Mouse (Mus musculus) myocyte (in vitro differentiated cells): Measurements from ENCODE around the gene Ablim1. TPM values are rescaled to one million over a fixed set of nuclear protein-coding genes. Genes with fewer than 3 reads are reported as not detected.

Source experiments
- H3K27me3 ChIP-seq: one replicate; pipeline ENCODE4 v1.6.1; 2011; ENCODE audit not compliant: control insufficient read depth, insufficient read depth, insufficient read length
- H3K36me3 ChIP-seq: one replicate; pipeline ENCODE4 v1.6.1; 2011; ENCODE audit not compliant: control insufficient read depth, insufficient read depth
- H3K4me2 ChIP-seq: one replicate; pipeline ENCODE4 v1.6.1; 2011; ENCODE audit warnings: low read depth, control low read depth
- H3K4me3 ChIP-seq: one replicate; pipeline ENCODE4 v1.5.1; 2011; ENCODE audit warnings: mild to moderate bottlenecking, control low read depth, moderate library complexity
- H3K79me2 ChIP-seq: one replicate; pipeline ENCODE4 v1.6.1; 2011; ENCODE audit not compliant: control insufficient read depth, insufficient read depth
- H3ac ChIP-seq: one replicate; pipeline ENCODE4 v1.6.1; 2011; ENCODE audit not compliant: control insufficient read depth, insufficient read length
- CEBPB ChIP-seq: IDR thresholded peaks from 2 replicates; pipeline ENCODE4 v1.6.1; 2011; ENCODE audit warnings: mild to moderate bottlenecking, moderate library complexity; ENCODE audit not compliant: poor library complexity, insufficient read depth, severe bottlenecking
- E2F4 ChIP-seq: IDR thresholded peaks from one replicate; pipeline ENCODE4 v1.6.1; 2011; ENCODE audit warnings: mild to moderate bottlenecking, control low read depth, moderate library complexity; ENCODE audit not compliant: insufficient read depth
- MAX ChIP-seq: IDR thresholded peaks from one replicate; pipeline ENCODE4 v1.6.1; 2011; ENCODE audit warnings: low read depth, mild to moderate bottlenecking, control low read depth
- MYOD1 ChIP-seq, 3 experiments: IDR thresholded peaks; one replicate each; pipeline ENCODE4 v1.6.1; 2011; ENCODE audit warnings: control low read depth in 2 of 3, low read depth in 2 of 3, mild to moderate bottlenecking in 2 of 3, moderate library complexity in 1 of 3; ENCODE audit not compliant: insufficient read length in 2 of 3, control insufficient read depth in 1 of 3
- MYOG ChIP-seq, 3 experiments: IDR thresholded peaks; one replicate each; pipeline ENCODE4 v1.6.1; 2011; ENCODE audit warnings: control low read depth in 2 of 3, low read depth in 2 of 3, mild to moderate bottlenecking in 2 of 3; ENCODE audit not compliant: insufficient read length in 2 of 3, control insufficient read depth in 1 of 3, insufficient read depth in 1 of 3
- POLR2A ChIP-seq: IDR thresholded peaks from one replicate; pipeline ENCODE4 v1.6.1; 2011; ENCODE audit warnings: low read depth, mild to moderate bottlenecking, control low read depth, moderate library complexity; ENCODE audit not compliant: insufficient read length
- POLR2AphosphoS2 ChIP-seq: IDR thresholded peaks from one replicate; pipeline ENCODE4 v1.6.1; 2011; ENCODE audit warnings: low read depth, control low read depth; ENCODE audit not compliant: insufficient read length
- REST ChIP-seq: IDR thresholded peaks from one replicate; pipeline ENCODE4 v1.6.1; 2011; ENCODE audit warnings: mild to moderate bottlenecking, control low read depth, moderate library complexity; ENCODE audit not compliant: insufficient read depth, insufficient read length
- SRF ChIP-seq: IDR thresholded peaks from one replicate; pipeline ENCODE4 v1.6.1; 2011; ENCODE audit warnings: low read depth; ENCODE audit not compliant: control insufficient read depth, insufficient read length
- TCF12 ChIP-seq: IDR thresholded peaks from one replicate; pipeline ENCODE4 v1.6.1; 2011; ENCODE audit warnings: mild to moderate bottlenecking, control low read depth; ENCODE audit not compliant: poor library complexity, insufficient read depth, severe bottlenecking
- TCF3 ChIP-seq: IDR thresholded peaks from one replicate; pipeline ENCODE4 v1.6.1; 2011; ENCODE audit warnings: low read depth, control low read depth; ENCODE audit not compliant: insufficient read length
- USF1 ChIP-seq: IDR thresholded peaks from one replicate; pipeline ENCODE4 v1.6.1; 2011; ENCODE audit warnings: low read depth, mild to moderate bottlenecking, control low read depth, moderate library complexity
- polyA plus RNA-seq: library from polyadenylated mRNA; unstranded; fragments of >200 nt; fragmentation: generic; extraction: Trizol; gene quantifications from one replicate; pipeline ENCODE4 v1.2.1, GENCODE M21; 2012; ENCODE audit warnings: missing spikeins

Gene Ablim1
- polyA plus RNA-seq, 1 experiment, result 29.9 TPM

DNA sequence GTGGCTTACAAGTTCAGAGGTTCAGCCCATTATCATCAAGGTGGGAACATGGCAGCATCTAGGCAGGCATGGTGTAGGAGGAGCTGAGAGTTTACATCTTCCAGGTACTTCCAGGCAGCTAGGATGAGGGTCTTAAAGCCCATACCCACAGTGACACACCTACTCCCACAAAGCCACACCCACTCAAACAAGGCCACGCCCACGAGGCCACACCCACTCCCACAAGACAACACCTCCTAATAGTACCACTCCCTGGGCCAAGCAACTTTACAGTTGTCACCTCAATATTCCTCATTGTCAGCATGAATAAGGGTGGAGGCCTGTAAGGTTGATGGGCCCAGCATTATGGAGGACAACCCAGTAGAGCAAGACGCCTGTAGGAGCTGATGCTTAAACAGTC lies 192.5 kb downstream of the Ablim1 start:
- TF ChIP-seq POLR2AphosphoS2, result no peak
- no peak for TF ChIP-seq REST
- no peak for TF ChIP-seq TCF12
- TF ChIP-seq POLR2A, result no peak
- TF ChIP-seq USF1, result no peak
- no peak for TF ChIP-seq E2F4
- TF ChIP-seq TCF3, result no peak
- no peak for TF ChIP-seq CEBPB
- no peak for TF ChIP-seq MYOD1 (IDR thresholded peaks at IDR 0.05; ENCODE audit: control insufficient read depth in 1 of 3, insufficient read length in 2 of 3, low read depth in 2 of 3)
- no peak for TF ChIP-seq MYOG (IDR thresholded peaks at IDR 0.05; ENCODE audit: control insufficient read depth in 1 of 3, insufficient read depth in 1 of 3, insufficient read length in 2 of 3, low read depth in 2 of 3)
- TF ChIP-seq SRF, result no peak
- TF ChIP-seq MAX, result no peak
- H3ac ChIP-seq, result no peak overlapping the region
- H3K4me3 ChIP-seq, result no peak overlapping the region
- no peaks in the 10 kb centered on the region for H3K27me3 ChIP-seq
- no peaks in the 10 kb centered on the region for H3K36me3 ChIP-seq
- H3K79me2 ChIP-seq, result no peaks in the 10 kb centered on the region
- no peak overlapping the region for H3K4me2 ChIP-seq

DNA sequence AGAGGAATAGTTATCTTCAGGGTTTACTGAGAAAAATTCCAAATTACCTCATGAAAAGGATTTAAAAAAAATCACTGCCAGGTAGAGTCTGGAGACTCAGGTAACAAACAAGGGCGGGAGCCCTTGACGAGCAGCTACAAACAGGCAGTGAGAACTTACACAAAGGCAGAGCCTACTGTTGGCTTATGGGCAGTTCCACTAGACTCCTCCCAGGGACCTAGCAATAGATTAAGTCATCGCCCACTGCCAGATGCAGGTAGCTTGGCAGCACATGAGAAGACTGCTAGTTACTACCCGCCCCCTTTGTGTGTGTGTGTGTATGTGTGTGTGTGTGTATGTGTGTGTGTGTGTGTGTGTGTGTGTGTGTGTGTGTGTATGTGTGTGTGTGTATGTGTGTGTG lies 193.7 kb downstream of the Ablim1 start:
- no peak overlapping the region for H3ac ChIP-seq
- H3K27me3 ChIP-seq, result no peaks in the 10 kb centered on the region
- no peaks in the 10 kb centered on the region for H3K79me2 ChIP-seq
- TF ChIP-seq MYOG (IDR thresholded peaks at IDR 0.05; ENCODE audit: control insufficient read depth in 1 of 3, insufficient read depth in 1 of 3, insufficient read length in 2 of 3, low read depth in 2 of 3), result no peak
- no peak for TF ChIP-seq POLR2AphosphoS2
- TF ChIP-seq TCF3, result no peak
- no peak for TF ChIP-seq REST
- no peak for TF ChIP-seq TCF12
- TF ChIP-seq MYOD1 (IDR thresholded peaks at IDR 0.05; ENCODE audit: control insufficient read depth in 1 of 3, insufficient read length in 2 of 3, low read depth in 2 of 3), result no peak
- no peak for TF ChIP-seq POLR2A
- TF ChIP-seq SRF, result no peak
- no peak for TF ChIP-seq MAX
- TF ChIP-seq CEBPB, result no peak
- no peak for TF ChIP-seq USF1
- no peak for TF ChIP-seq E2F4
- no peak overlapping the region for H3K4me2 ChIP-seq
- H3K4me3 ChIP-seq, result no peak overlapping the region
- no peaks in the 10 kb centered on the region for H3K36me3 ChIP-seq

DNA sequence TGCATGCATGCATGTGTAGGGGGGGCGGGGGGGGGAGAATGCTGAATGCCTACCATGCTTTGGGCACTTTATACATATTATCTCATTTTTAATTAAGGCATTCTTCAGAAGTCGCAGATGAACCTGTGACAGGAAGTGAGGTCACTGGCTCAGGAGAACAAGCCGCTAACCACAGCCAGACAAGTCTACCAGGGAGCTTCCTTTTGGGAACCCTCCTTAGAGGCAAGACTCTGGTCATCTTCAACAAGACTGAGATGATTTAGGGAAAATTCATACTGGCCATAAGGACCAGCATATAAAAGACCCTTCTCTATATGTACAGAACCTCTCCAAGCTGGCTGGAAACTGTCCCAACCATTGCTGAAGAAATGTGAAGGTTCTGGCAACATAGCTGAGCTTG lies 195.1 kb downstream of the Ablim1 start:
- H3K4me2 ChIP-seq, result no peak overlapping the region
- no peaks in the 10 kb centered on the region for H3K27me3 ChIP-seq
- no peaks in the 10 kb centered on the region for H3K79me2 ChIP-seq
- no peak overlapping the region for H3ac ChIP-seq
- TF ChIP-seq SRF, result no peak
- TF ChIP-seq CEBPB, result no peak
- TF ChIP-seq REST, result no peak
- H3K4me3 ChIP-seq, result no peak overlapping the region
- H3K36me3 ChIP-seq, result no peaks in the 10 kb centered on the region

DNA sequence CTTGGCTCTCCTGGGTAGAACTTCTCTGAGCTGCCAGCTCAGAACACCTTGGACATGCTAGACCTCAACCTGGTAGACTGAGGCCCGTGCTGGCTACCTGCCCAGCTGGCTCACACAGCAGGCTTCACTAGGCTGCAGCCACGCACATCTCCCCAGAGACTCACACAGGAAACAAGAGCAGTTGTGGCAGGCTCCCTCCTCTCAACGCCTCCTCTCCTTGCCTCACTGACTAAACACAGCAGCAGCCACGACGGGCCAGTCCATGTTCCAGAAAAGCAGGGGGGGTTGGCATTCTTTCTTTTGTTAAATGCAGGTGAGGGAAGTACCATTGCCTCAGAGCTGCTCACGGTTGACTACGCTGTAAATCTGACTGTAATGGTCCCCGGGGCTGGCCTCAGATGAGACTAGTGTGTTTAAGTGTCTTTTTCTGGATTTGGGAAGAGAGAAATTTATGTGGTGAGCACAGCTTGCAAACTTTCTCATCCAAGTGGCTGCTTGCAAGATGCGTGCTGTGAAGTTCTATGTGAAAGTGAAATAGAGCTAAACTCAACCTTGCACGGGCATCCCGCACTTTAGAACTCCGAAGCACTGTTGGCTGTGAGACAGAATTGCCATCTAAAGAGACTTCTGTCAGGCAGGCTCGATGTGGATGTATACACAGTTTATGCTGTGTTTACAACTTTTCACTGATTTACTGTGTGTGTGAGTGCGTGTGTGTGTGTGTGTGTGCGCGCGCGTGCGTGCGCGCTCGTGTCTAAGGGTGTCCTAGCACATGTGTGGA lies 195.7 kb downstream of the Ablim1 start:
- no peak overlapping the region for H3ac ChIP-seq
- no peaks in the 10 kb centered on the region for H3K36me3 ChIP-seq
- TF ChIP-seq MYOD1 (IDR thresholded peaks at IDR 0.05; ENCODE audit: control insufficient read depth in 1 of 3, insufficient read length in 2 of 3, low read depth in 2 of 3) (no peak), SRF (no peak), MAX (no peak), TCF3 (no peak), USF1 (no peak), REST (no peak), MYOG (IDR thresholded peaks at IDR 0.05; ENCODE audit: control insufficient read depth in 1 of 3, insufficient read depth in 1 of 3, insufficient read length in 2 of 3, low read depth in 2 of 3) (no peak), POLR2A (no peak), E2F4 (no peak), POLR2AphosphoS2 (no peak), TCF12 (no peak), CEBPB (no peak)
- peak overlapping the region; percentile 48 for H3K4me2 ChIP-seq
- no peak overlapping the region for H3K4me3 ChIP-seq
- no peaks in the 10 kb centered on the region for H3K27me3 ChIP-seq
- H3K79me2 ChIP-seq, result no peaks in the 10 kb centered on the region

DNA sequence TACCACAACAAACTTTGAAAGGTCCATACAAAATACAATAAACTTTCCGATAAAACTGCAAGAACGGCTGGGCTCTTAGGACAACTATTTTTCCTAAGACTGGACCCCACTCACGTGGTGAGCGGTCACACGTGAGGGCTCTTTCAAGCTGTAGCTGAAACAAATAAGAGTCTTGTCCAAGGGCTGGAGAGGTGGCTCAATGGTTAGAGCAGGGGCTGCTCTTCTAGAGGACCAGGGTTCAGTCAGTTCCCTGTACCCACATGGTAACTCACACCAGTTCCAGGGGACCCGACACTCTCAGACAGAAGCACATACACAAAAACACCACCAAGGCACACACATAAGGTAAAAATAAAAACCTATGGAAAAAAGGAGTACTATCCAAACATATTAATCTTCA lies 197.0 kb downstream of the Ablim1 start:
- Histone ChIP-seq H3ac (no peak overlapping the region), H3K4me2 (no peak overlapping the region), H3K27me3 (no peaks in the 10 kb centered on the region), H3K4me3 (no peak overlapping the region), H3K36me3 (no peaks in the 10 kb centered on the region), H3K79me2 (no peaks in the 10 kb centered on the region)
- no peak for TF ChIP-seq SRF
- TF ChIP-seq POLR2AphosphoS2, result no peak
- no peak for TF ChIP-seq USF1
- no peak for TF ChIP-seq TCF3
- no peak for TF ChIP-seq MYOD1 (IDR thresholded peaks at IDR 0.05; ENCODE audit: control insufficient read depth in 1 of 3, insufficient read length in 2 of 3, low read depth in 2 of 3)
- no peak for TF ChIP-seq CEBPB
- TF ChIP-seq E2F4, result no peak
- no peak for TF ChIP-seq REST
- no peak for TF ChIP-seq MAX
